Mouse (Mus musculus) cerebellum, postnatal 4 days (tissue): Measurements from ENCODE around the gene Drd4.

Experiments
- DNase-seq, 2 experiments: peaks; one replicate each; pipeline ENCODE4 v3.0.0; 2022; ENCODE audit warnings: low spot score in 2 of 2, mixed read lengths in 1 of 2

Drd4 gene

DNA sequence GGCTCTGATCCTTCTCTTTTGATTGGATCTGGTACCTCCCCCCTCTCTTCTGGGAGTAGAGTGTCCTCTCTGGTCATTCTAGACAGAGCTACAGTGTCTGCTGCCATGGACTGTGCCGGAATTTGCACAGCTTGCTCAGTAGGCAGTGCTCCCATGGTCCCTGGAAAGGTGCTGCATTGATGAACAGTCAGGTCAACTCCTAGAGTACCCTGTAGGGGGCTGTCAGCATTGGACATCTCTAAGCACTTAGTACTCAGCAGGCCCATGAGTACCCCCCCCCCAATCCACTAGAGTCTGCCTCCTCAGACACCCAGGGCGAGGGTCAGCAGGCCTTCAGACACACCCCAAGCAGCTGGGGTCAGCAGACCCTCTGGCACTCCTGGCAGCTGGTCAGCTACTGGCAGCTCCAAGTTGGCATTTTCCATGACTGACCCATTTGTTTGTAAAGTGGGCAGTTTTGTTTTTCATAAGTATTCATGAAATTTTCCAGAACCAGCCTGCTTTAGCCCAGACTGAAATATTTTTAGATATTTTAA, 43.3 kb downstream of the Drd4 start:
- DNase-seq: no peak

- DNase-seq: no peak
Measured at GRCm38 (mm10) chr7:141335682-141336081, 43.9 kb downstream of the Drd4 start.

GRCm38 (mm10) chr7:141336296-141336695, 44.5 kb downstream of the Drd4 start:
- no peak for DNase-seq

- no peak for DNase-seq
Measured at GRCm38 (mm10) chr7:141337716-141338416, 46.1 kb downstream of the Drd4 start.

- DNase-seq: no peak
Measured at GRCm38 (mm10) chr7:141338576-141339131, 46.8 kb downstream of the Drd4 start, which contains the start of gene Eps8l2. Gene Eps8l2 (plus strand): TSS chr7:141338880.

DNA sequence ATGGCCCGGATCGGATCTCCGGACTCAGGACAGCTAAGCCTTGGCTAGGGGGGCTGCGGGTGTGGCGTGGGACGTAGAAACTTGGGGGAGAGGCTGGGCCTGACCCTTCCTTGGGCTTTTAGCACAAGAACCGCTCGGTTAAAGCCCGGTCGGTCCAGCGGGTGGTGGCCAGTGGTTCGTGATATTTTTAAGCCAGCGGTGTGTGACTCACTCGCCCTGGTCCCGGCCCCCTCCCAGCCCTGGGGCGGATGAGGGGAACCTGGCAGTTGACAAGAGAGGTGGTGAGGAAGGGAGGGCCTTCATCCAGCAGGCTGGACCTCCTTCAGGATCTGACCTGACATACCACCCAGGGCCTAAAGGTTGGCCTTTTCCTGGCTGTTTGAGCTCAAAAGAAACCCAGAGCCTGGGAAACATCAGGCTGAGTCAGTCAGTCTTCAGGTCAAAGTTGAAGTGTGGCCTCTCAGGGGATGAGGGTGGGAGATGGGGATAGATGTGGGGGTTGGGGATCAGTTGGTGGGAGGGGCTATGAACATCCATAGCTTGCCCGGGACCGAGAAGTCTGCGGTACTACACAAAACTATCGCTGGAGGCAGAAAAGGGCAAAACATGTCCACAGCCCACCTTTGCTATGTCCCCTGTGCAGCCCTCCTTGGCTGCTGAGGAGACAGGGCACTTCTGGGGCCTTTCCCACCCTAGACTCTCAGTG, 47.6 kb downstream of the Drd4 start:
- DNase-seq: no peak

DNA sequence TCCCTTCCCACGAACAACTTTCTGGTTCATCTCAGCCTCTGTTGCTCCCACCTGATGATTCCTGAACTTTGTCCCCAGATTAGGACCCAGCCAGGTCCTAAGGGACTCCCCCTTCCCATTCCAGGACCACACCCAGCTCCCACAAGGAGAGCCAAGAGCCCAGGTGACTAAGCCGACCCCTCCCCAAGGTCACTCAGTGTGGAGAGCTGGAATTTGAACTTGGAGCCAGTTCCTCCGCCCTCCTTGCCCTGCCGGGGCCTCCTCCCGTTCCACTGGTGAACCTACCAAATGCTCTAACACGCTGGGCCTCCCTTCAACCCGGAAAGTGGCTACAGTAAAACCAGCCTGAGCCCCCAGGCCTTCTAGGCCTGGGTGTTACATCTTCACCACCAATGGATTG, 48.2 kb downstream of the Drd4 start:
- DNase-seq: no peak

DNA sequence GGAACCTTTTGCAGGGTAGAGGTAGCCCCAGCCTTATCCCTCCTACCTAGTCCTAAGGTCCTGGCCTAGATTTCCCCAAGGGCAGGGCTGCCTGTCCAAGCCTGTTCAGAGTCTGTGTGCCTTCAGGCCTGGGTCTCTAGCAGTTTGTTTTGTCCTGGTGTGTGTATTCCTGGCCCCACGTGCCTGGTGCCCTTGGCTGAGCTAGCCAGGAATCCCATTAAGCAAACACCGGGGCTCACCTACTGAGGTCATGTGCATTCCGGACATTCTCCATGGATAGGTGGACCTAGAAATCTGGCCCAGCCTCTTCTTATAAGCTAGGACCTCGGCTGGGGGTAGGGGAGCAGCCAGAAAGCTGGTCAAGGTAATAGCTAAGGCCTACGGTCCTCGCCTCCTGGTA, 48.7 kb downstream of the Drd4 start:
- DNase-seq: no peak

DNA sequence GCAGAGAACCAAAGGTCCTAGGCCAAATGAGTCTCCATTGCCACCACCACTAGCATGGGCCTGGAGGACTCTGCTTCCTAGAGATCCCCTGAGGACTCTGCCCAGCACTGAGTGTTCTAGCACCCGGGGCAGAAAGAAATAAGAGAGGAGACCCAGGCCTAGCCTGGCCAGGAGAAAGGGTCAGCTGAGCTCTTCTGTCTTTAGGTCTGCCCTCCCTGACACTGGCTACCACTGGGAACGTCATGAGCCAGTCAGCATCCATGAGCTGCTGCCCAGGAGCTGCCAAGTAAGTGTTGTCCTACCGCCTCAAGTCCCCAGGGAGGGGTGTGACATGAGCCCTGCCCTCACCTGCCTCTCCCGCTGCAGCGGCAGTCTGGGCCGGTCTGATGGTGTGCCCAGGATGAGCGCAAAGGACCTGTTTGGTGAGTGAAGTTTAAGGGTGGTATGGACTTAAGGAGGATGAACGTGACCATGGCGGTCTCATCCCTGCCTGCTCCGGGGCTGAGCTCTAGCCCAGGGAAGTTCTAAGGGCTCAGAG, 50.0 kb downstream of the Drd4 start:
- DNase-seq: no peak

- no peak for DNase-seq
Measured at GRCm38 (mm10) chr7:141343230-141343629, 51.4 kb downstream of the Drd4 start.

GRCm38 (mm10) chr7:141343696-141344095, 51.9 kb downstream of the Drd4 start:
- DNase-seq: no peak

GRCm38 (mm10) chr7:141344787-141345186, 53.0 kb downstream of the Drd4 start:
- no peak for DNase-seq
